Mouse (Mus musculus): ENCODE results near the gene Cnot8. TPM values are rescaled to one million over a fixed set of nuclear protein-coding genes. Genes with fewer than 3 reads are reported as not detected.

Cnot8 gene
- total RNA-seq, 1 experiment: 60.6 TPM

GRCm38 (mm10) chr11:58136677-58137076 lies 32.7 kb downstream of the Cnot8 start:
- H3K27ac ChIP-seq (ENCODE audit: insufficient read depth, low read depth, low read length, poor library complexity, severe bottlenecking): no peak overlapping the region
- H3K9ac ChIP-seq (ENCODE audit: insufficient read depth, low read depth, low read length, poor library complexity, severe bottlenecking): no peak overlapping the region
- no peak for DNase-seq (ENCODE audit: low read depth, low spot score)
- no peak for TF ChIP-seq HCFC1 (IDR thresholded peaks at IDR 0.05; ENCODE audit: borderline replicate concordance, insufficient read depth, low read length)
- no peak for TF ChIP-seq MAFK (IDR thresholded peaks at IDR 0.05; ENCODE audit: insufficient read depth, low read depth, low read length)
- TF ChIP-seq CHD2 (IDR thresholded peaks at IDR 0.05; ENCODE audit: low read depth, low read length): no peak
- TF ChIP-seq ZNF384 (IDR thresholded peaks at IDR 0.05; ENCODE audit: low read depth, low read length): no peak
- no peak for TF ChIP-seq ZC3H11A (IDR thresholded peaks at IDR 0.05; ENCODE audit: borderline replicate concordance, low read depth, low read length)
- peaks cover 58% of the 10 kb centered on the region for H3K36me3 ChIP-seq (ENCODE audit: control insufficient read depth, insufficient read depth, low read length, poor library complexity, severe bottlenecking)
- in situ Hi-C loops (cut with MboI; ENCODE audit: low sequenced_read_pairs in 2 of 2, unreplicated experiment in 2 of 2): no loop called here
- no peaks in the 10 kb centered on the region for H3K9me3 ChIP-seq (ENCODE audit: control insufficient read depth, insufficient read depth, low read depth, low read length)
- H3K4me3 ChIP-seq (ENCODE audit: insufficient read depth in 1 of 2, low read depth in 1 of 2, low read length in 2 of 2, poor library complexity in 1 of 2, severe bottlenecking in 1 of 2): no peak overlapping the region
- peaks cover 0 to 4% of the 10 kb centered on the region in 2 experiments; a peak in 1 of 4 replicates for H3K4me1 ChIP-seq (ENCODE audit: control insufficient read depth in 2 of 2, insufficient read depth in 2 of 2, low read length in 2 of 2, poor library complexity in 1 of 2)

- in situ Hi-C loops (cut with MboI; ENCODE audit: low sequenced_read_pairs in 2 of 2, unreplicated experiment in 2 of 2): no loop called here
- no peak overlapping the region for H3K4me3 ChIP-seq (ENCODE audit: insufficient read depth in 1 of 2, low read depth in 1 of 2, low read length in 2 of 2, poor library complexity in 1 of 2, severe bottlenecking in 1 of 2)
- TF ChIP-seq MAFK (IDR thresholded peaks at IDR 0.05; ENCODE audit: insufficient read depth, low read depth, low read length) (no peak), HCFC1 (IDR thresholded peaks at IDR 0.05; ENCODE audit: borderline replicate concordance, insufficient read depth, low read length) (no peak), CHD2 (IDR thresholded peaks at IDR 0.05; ENCODE audit: low read depth, low read length) (no peak), ZNF384 (IDR thresholded peaks at IDR 0.05; ENCODE audit: low read depth, low read length) (no peak), ZC3H11A (IDR thresholded peaks at IDR 0.05; ENCODE audit: borderline replicate concordance, low read depth, low read length) (no peak)
Measured at GRCm38 (mm10) chr11:58138821-58139220, 34.9 kb downstream of the Cnot8 start.

GRCm38 (mm10) chr11:58139466-58139865 lies 35.5 kb downstream of the Cnot8 start:
- no peak overlapping the region for H3K4me3 ChIP-seq (ENCODE audit: insufficient read depth in 1 of 2, low read depth in 1 of 2, low read length in 2 of 2, poor library complexity in 1 of 2, severe bottlenecking in 1 of 2)
- H3K27ac ChIP-seq (ENCODE audit: insufficient read depth, low read depth, low read length, poor library complexity, severe bottlenecking): no peak overlapping the region
- in situ Hi-C loops (cut with MboI; ENCODE audit: low sequenced_read_pairs in 2 of 2, unreplicated experiment in 2 of 2): no loop called here
- no peak overlapping the region for H3K9ac ChIP-seq (ENCODE audit: insufficient read depth, low read depth, low read length, poor library complexity, severe bottlenecking)
- no peak for DNase-seq (ENCODE audit: low read depth, low spot score)
- TF ChIP-seq CHD2 (IDR thresholded peaks at IDR 0.05; ENCODE audit: low read depth, low read length): no peak
- TF ChIP-seq ZNF384 (IDR thresholded peaks at IDR 0.05; ENCODE audit: low read depth, low read length): no peak
- no peak for TF ChIP-seq ZC3H11A (IDR thresholded peaks at IDR 0.05; ENCODE audit: borderline replicate concordance, low read depth, low read length)
- no peak for TF ChIP-seq MAFK (IDR thresholded peaks at IDR 0.05; ENCODE audit: insufficient read depth, low read depth, low read length)
- TF ChIP-seq HCFC1 (IDR thresholded peaks at IDR 0.05; ENCODE audit: borderline replicate concordance, insufficient read depth, low read length): no peak
- peaks cover 53% of the 10 kb centered on the region for H3K36me3 ChIP-seq (ENCODE audit: control insufficient read depth, insufficient read depth, low read length, poor library complexity, severe bottlenecking)
- H3K4me1 ChIP-seq (ENCODE audit: control insufficient read depth in 2 of 2, insufficient read depth in 2 of 2, low read length in 2 of 2, poor library complexity in 1 of 2): peaks cover 0 to 4% of the 10 kb centered on the region in 2 experiments; a peak in 1 of 4 replicates
- no peaks in the 10 kb centered on the region for H3K9me3 ChIP-seq (ENCODE audit: control insufficient read depth, insufficient read depth, low read depth, low read length)

More at GRCm38 (mm10) chr11:58138821-58139220, 34.9 kb downstream of the Cnot8 start:
- Histone ChIP-seq H3K27ac (ENCODE audit: insufficient read depth, low read depth, low read length, poor library complexity, severe bottlenecking) (no peak overlapping the region), H3K9me3 (ENCODE audit: control insufficient read depth, insufficient read depth, low read depth, low read length) (no peaks in the 10 kb centered on the region), H3K9ac (ENCODE audit: insufficient read depth, low read depth, low read length, poor library complexity, severe bottlenecking) (no peak overlapping the region), H3K4me1 (ENCODE audit: control insufficient read depth in 2 of 2, insufficient read depth in 2 of 2, low read length in 2 of 2, poor library complexity in 1 of 2) (peaks cover 0 to 4% of the 10 kb centered on the region in 2 experiments; a peak in 1 of 4 replicates), H3K36me3 (ENCODE audit: control insufficient read depth, insufficient read depth, low read length, poor library complexity, severe bottlenecking) (peaks cover 56% of the 10 kb centered on the region)
- DNase-seq (ENCODE audit: low read depth, low spot score): no peak

GRCm38 (mm10) chr11:58143704-58144426 lies 39.9 kb downstream of the Cnot8 start:
- H3K9me3 ChIP-seq (ENCODE audit: control insufficient read depth, insufficient read depth, low read depth, low read length): no peaks in the 10 kb centered on the region
- no peak overlapping the region for H3K27ac ChIP-seq (ENCODE audit: insufficient read depth, low read depth, low read length, poor library complexity, severe bottlenecking)
- no peak overlapping the region for H3K9ac ChIP-seq (ENCODE audit: insufficient read depth, low read depth, low read length, poor library complexity, severe bottlenecking)
- DNase-seq (ENCODE audit: low read depth, low spot score): no peak
- H3K36me3 ChIP-seq (ENCODE audit: control insufficient read depth, insufficient read depth, low read length, poor library complexity, severe bottlenecking): peaks cover 48% of the 10 kb centered on the region
- H3K4me3 ChIP-seq (ENCODE audit: insufficient read depth in 1 of 2, low read depth in 1 of 2, low read length in 2 of 2, poor library complexity in 1 of 2, severe bottlenecking in 1 of 2): no peak overlapping the region
- TF ChIP-seq HCFC1 (IDR thresholded peaks at IDR 0.05; ENCODE audit: borderline replicate concordance, insufficient read depth, low read length): no peak
- TF ChIP-seq ZC3H11A (IDR thresholded peaks at IDR 0.05; ENCODE audit: borderline replicate concordance, low read depth, low read length): no peak
- TF ChIP-seq MAFK (IDR thresholded peaks at IDR 0.05; ENCODE audit: insufficient read depth, low read depth, low read length): no peak
- no peak for TF ChIP-seq CHD2 (IDR thresholded peaks at IDR 0.05; ENCODE audit: low read depth, low read length)
- no peak for TF ChIP-seq ZNF384 (IDR thresholded peaks at IDR 0.05; ENCODE audit: low read depth, low read length)
- in situ Hi-C loops (cut with MboI; ENCODE audit: low sequenced_read_pairs in 2 of 2, unreplicated experiment in 2 of 2): no loop called here
- 0 out of 4 replicates have a peak, but pooled peaks cover 0 to under 1% of the 10 kb centered on the region in 2 experiments for H3K4me1 ChIP-seq (ENCODE audit: control insufficient read depth in 2 of 2, insufficient read depth in 2 of 2, low read length in 2 of 2, poor library complexity in 1 of 2)
